Mouse (Mus musculus) midbrain, postnatal 0 days (tissue): ENCODE data around the gene 4930558K02Rik. TPM values are rescaled to one million over a fixed set of nuclear protein-coding genes. Genes with fewer than 3 reads are reported as not detected.
A peak's percentile ranks its signal among the peaks of the same experiment; 100 is the strongest.

ENCODE experiments used
- ATAC-seq: fragments of 200-750 bp; cut with Nextera tagmentation; 2 replicates; pipeline ENCODE4 v1.8.0; 2017; ENCODE audit warnings: moderate number of reproducible peaks, mild to moderate bottlenecking, moderate TSS enrichment, moderate library complexity; ENCODE audit not compliant: low FRiP score
- DNase-seq: peaks from one replicate; pipeline ENCODE4 v3.0.0-alpha.2; 2015; ENCODE audit warnings: low spot score
- H3K27ac ChIP-seq: fragments of 300-500 bp; sonication (generic); 2 replicates; pipeline ENCODE4 v1.5.1; 2014; ENCODE audit warnings: low read depth, mild to moderate bottlenecking, low read length, mixed read lengths
- H3K27me3 ChIP-seq: fragments of 300-500 bp; sonication (generic); 2 replicates; pipeline ENCODE4 v1.6.1; 2014; ENCODE audit warnings: low read length, control low read depth, mixed read lengths; ENCODE audit not compliant: insufficient read depth
- H3K36me3 ChIP-seq: fragments of 300-500 bp; sonication (generic); 2 replicates; pipeline ENCODE4 v1.6.1; 2014; ENCODE audit warnings: low read length, control low read depth, mixed read lengths; ENCODE audit not compliant: insufficient read depth
- H3K4me1 ChIP-seq: fragments of 300-500 bp; sonication (generic); 2 replicates; pipeline ENCODE4 v1.6.1; 2014; ENCODE audit warnings: mild to moderate bottlenecking, control low read depth, antibody characterized with exemption, low read length, mixed read lengths; ENCODE audit not compliant: insufficient read depth
- H3K4me2 ChIP-seq: fragments of 300-500 bp; sonication (generic); 2 replicates; pipeline ENCODE4 v1.6.1; 2014; ENCODE audit warnings: low read depth, mild to moderate bottlenecking, low read length, mixed read lengths; ENCODE audit not compliant: poor library complexity, severe bottlenecking
- H3K4me3 ChIP-seq: fragments of 300-500 bp; sonication (generic); 2 replicates; pipeline ENCODE4 v1.5.1; 2014; ENCODE audit warnings: low read depth, mild to moderate bottlenecking, low read length, moderate library complexity
- H3K9ac ChIP-seq: fragments of 300-500 bp; sonication (generic); replicated peaks from 2 replicates; pipeline ENCODE4 v1.6.1; 2014; ENCODE audit warnings: mild to moderate bottlenecking, low read length, moderate library complexity, mixed read lengths; ENCODE audit not compliant: poor library complexity, severe bottlenecking
- H3K9me3 ChIP-seq: fragments of 300-500 bp; sonication (generic); 2 replicates; pipeline ENCODE4 v1.6.1; 2016; ENCODE audit warnings: low read length, control low read depth
- CTCF ChIP-seq: IDR thresholded peaks from 2 replicates; pipeline ENCODE4 v1.5.1; 2016; ENCODE audit warnings: antibody characterized with exemption, mild to moderate bottlenecking
- WGBS: fragments of 180-500 bp; shearing (Covaris S2); extraction: QIAGEN DNeasy Blood & Tissue Kit; methylation state at CpG from one replicate; pipeline ENCODE4 v1.1.7; 2014; 5-methylcytosine and 5-hydroxymethylcytosine counted together
- polyA plus RNA-seq: library from polyadenylated mRNA; unstranded; fragments of >200 nt; fragmentation: Nextera tagmentation; extraction: Ambion mirVana; gene quantifications from 2 replicates; pipeline ENCODE4 v1.2.1, GENCODE M21; 2015
- total RNA-seq: library from RNA; depleted of rRNA; stranded (reverse); fragments of >200 nt; gene quantifications from 2 replicates; pipeline ENCODE4 v1.2.3, GENCODE M21; 2014; rRNA removed

Gene 4930558K02Rik
- not detected in 2 replicates for total RNA-seq
- polyA plus RNA-seq: 0.33 and 0.47 TPM in 2 replicates

DNA sequence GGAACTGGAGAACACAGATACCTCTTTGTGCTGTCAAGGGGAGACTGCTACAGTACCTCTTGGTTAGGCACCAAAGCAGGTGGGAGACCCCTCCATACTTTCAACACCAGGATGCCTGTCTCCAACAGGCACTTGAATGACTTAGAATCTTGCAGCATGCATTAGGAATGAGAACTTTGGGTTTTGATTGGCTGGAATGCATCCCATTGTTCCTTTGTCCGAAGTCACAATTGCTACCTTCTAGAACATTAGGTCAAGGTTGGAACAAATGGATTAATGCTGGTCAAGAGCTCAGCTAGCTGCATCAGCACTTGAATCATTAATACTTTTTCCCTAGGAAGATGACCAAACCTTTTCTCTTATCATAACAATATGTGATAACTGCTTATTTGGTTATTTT, at the start of gene 4930558K02Rik:
Gene 4930558K02Rik, minus strand, starts transcription at position 101 of the 400 bp plus-strand sequence.
- ATAC-seq (no peak), DNase-seq (no peak)
- no peak for TF ChIP-seq CTCF
- H3K4me2 ChIP-seq: no peak within 1 kb of the TSS
- H3K9ac ChIP-seq: no peak within 1 kb of the TSS
- H3K36me3 ChIP-seq: no peaks in the 10 kb centered on the region
- H3K9me3 ChIP-seq: no peaks in the 10 kb centered on the region
- 62% methylated on average over 1 of the region's 1 CpGs for WGBS
- H3K27me3 ChIP-seq: no peaks in the 10 kb centered on the region
- H3K4me3 ChIP-seq: no peak within 1 kb of the TSS
- H3K27ac ChIP-seq: no peak within 1 kb of the TSS
- 0 out of 2 replicates have a peak, but pooled peaks cover 5% of the 10 kb centered on the region for H3K4me1 ChIP-seq

DNA sequence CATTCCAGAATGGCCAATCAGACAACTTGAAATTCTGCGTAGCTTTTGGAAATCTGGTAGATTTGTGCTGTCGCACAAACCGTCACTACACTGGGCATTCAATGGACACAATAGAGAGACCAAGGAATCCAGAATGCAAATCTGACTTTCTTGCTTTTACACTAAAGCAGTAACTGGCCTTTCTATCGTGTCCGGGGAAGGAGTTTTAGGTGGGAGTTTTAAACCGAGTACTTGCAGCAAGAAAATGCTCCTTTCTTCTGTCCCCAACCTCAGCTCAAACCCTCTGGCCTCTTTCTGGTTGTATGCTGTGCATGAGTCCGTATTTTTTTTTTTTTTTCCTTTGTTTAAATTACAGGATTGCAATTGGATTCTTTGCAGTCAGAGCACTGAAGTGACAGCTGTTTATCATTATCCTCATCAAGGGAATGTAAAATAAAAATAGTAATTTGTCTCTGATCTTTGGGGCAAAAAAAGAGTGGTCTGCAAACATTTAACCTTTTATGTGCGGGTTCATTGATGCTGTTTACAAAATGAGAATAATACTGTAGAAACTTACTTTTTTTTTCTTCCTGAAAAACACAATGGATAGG, 44.3 kb upstream of the 4930558K02Rik start:
- no peak for ATAC-seq
- WGBS: 61% methylated on average over 8 of the region's 8 CpGs

DNA sequence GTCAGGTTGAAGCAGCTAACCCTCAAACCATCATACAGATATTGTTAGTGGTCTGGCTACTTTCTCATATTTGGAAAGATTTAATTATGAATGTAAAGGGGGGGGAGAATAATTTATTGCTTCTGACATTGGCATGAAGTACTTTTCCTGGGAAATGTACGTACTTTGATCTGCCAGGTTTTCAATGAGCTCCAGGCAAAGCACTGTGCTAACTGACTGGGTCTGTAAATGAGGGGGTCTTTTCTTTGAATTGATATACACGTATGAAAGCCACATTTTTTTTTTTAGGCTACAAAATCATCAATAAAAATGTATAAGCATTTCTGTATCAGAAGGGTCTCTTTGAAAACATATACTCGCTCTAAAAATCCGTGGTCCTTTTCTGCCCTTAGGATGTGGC, 41.3 kb upstream of the 4930558K02Rik start:
- Histone ChIP-seq H3K27me3 (no peaks in the 10 kb centered on the region), H3K9ac (no peak overlapping the region), H3K9me3 (no peaks in the 10 kb centered on the region), H3K36me3 (no peaks in the 10 kb centered on the region), H3K4me3 (no peak overlapping the region), H3K4me1 (no peaks in the 10 kb centered on the region), H3K4me2 (no peak overlapping the region), H3K27ac (no peak overlapping the region)
- DNase-seq: no peak
- peak; percentile 41; the same call in 1 of the 2 replicates for ATAC-seq
- 52% methylated on average over 4 of the region's 4 CpGs for WGBS
- TF ChIP-seq CTCF: no peak

More for the DNA sequence above, 44.3 kb upstream of the 4930558K02Rik start:
- DNase-seq: no peak
- H3K27me3 ChIP-seq: no peaks in the 10 kb centered on the region
- H3K4me2 ChIP-seq: no peak overlapping the region
- H3K27ac ChIP-seq: no peak overlapping the region
- TF ChIP-seq CTCF: no peak
- no peaks in the 10 kb centered on the region for H3K36me3 ChIP-seq
- H3K9ac ChIP-seq: no peak overlapping the region
- no peaks in the 10 kb centered on the region for H3K9me3 ChIP-seq
- no peak overlapping the region for H3K4me3 ChIP-seq
- H3K4me1 ChIP-seq: no peaks in the 10 kb centered on the region

DNA sequence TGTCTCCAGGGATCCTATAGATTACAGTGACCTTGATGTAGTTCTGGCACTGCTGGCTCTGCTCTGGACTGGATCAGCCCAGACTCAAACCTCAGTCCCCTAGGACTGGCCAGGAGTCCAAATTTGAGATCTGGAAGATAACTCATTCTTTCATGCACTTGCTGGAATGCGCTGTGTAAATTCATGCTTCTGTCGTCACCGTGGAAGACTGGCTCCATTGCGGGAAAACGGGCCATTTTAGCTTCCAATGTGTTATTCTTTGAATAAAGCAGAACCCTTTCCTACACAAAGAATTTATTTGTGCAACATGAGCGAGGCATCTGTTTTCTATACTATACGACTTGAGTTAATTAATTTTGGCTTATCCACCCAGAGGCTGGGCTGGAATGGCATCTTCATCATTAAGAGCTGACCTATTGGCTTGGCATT, 40.9 kb upstream of the 4930558K02Rik start:
- Histone ChIP-seq H3K4me3 (no peak overlapping the region), H3K9ac (no peak overlapping the region), H3K27me3 (no peaks in the 10 kb centered on the region), H3K27ac (no peak overlapping the region), H3K36me3 (no peaks in the 10 kb centered on the region), H3K4me2 (no peak overlapping the region), H3K9me3 (no peaks in the 10 kb centered on the region), H3K4me1 (no peaks in the 10 kb centered on the region)
- 63% methylated on average over 7 of the region's 7 CpGs for WGBS
- ATAC-seq (no peak), DNase-seq (no peak)
- no peak for TF ChIP-seq CTCF

DNA sequence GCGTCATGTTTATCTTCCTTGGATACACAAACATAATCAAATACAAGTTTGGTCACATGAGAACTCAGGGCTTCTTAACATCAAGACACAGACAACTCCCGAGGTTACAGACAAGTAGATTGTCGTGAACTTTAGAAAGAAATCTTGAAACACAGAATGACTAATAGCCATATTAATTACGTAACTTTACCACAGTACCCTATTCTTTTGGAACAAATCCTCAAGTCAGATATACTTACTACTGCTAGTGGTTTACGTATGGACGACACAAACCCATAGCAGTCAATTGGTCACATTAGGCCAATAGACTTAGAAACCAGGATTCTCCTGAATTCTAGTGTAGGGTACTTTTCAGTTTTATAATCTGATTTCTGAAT, 39.2 kb upstream of the 4930558K02Rik start:
- H3K9ac ChIP-seq: no peak overlapping the region
- WGBS: 88% methylated on average over 6 of the region's 6 CpGs
- no peak for TF ChIP-seq CTCF
- no peak for ATAC-seq
- no peaks in the 10 kb centered on the region for H3K9me3 ChIP-seq
- no peaks in the 10 kb centered on the region for H3K27me3 ChIP-seq
- no peak for DNase-seq
- no peaks in the 10 kb centered on the region for H3K4me1 ChIP-seq
- no peak overlapping the region for H3K27ac ChIP-seq
- H3K36me3 ChIP-seq: no peaks in the 10 kb centered on the region
- H3K4me3 ChIP-seq: no peak overlapping the region
- H3K4me2 ChIP-seq: no peak overlapping the region

DNA sequence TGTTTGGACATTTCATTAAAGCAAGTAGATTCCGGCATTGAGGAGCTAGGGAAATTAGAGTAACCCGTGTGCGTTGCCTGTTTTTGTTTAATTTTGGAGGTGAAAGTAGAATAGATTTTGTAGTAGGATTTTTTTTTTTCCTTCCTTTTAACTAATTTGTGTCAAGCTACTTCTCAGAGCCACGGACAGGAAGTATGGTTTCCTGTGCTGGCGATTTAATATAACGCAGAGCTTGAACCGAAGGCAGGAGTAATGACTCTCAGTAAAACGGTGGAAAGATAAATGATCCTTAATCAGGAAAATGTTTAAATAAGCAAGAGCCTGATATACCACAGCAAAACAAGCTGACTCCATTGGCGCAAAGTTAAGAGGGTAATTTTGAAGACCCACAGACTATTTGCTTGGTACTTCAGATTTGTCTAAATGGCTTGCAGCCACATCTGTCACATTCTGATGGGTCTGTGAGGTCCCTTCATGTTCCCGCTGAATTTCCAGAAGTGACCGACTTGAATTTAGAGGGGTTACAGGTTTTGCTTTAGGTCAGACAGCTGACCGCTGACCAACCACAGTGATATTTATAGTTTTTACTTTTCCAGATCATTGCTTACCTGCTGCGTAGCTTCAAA, 38.7 kb upstream of the 4930558K02Rik start:
- Histone ChIP-seq H3K9ac (no peak overlapping the region), H3K27me3 (no peaks in the 10 kb centered on the region), H3K27ac (no peak overlapping the region), H3K36me3 (no peaks in the 10 kb centered on the region), H3K4me3 (no peak overlapping the region), H3K4me1 (no peaks in the 10 kb centered on the region), H3K4me2 (no peak overlapping the region), H3K9me3 (no peaks in the 10 kb centered on the region)
- ATAC-seq (no peak), DNase-seq (no peak)
- no peak for TF ChIP-seq CTCF
- 88% methylated on average over 13 of the region's 13 CpGs for WGBS
